Mouse (Mus musculus) heart, adult 11 months (tissue): ENCODE measurements around the gene Pla2g2f.
A peak's percentile ranks its signal among the peaks of the same experiment; 100 is the strongest.

ENCODE experiments used
- DNase-seq: peaks from one replicate; pipeline ENCODE4 v3.0.0; 2022

Pla2g2f gene

DNA sequence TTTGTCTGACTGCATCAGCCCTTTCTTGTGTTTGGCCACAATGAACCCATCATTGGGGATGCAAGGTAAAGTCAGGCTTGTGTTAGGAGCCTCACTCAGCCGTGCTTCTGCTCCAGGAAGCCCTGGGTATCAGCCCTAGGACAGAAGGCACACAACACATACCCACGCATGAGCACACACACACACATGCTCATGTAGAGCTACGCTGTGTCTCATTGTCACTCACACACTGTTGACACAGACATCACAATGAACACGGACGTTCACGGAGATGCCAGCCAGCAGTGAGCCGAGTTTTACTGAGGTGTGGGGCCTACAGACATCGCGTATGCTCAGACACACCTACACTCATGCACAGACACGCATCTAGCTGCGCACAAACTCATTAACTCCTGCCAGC is 1.4 kb downstream of the Pla2g2f start:
- DNase-seq = no peak

DNA sequence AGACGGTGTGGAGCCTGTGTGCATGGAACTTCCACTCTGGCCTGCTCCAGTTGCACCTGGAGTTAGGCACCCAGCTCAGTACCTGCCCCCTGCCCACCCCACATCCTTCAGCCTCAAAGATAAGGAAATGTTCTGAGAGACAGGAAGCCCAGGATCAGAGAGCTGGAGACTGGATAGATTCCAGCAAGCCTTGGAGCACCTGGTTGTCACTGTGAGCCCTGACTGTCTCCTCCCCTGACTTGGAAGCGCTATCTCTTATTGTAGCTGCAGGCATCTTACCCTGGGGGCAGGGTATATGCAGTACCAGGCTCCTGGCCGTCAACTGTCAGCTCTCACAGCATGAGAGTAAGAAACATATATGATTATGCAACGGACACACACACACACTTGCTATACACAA is 2.0 kb downstream of the Pla2g2f start:
- DNase-seq = no peak

DNA sequence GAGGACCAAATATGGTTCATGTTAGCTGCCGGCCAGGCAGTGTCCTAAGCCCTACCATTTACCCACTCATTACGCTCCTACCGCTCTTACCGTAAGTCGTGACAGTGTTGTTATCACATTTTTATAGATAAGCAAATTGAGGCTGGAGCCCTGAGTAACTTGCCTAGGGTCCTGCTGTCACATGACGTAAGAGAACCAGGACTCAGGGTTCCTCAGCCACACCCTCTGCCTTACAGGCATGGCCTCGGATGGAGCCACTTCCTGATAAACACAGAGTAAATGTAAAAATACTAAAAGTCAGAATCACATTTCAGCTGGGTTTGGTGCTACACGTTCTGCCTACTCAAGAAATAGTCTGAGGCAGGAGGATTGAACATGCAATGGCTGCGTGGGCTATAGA is 3.0 kb downstream of the Pla2g2f start:
- DNase-seq = no peak

DNA sequence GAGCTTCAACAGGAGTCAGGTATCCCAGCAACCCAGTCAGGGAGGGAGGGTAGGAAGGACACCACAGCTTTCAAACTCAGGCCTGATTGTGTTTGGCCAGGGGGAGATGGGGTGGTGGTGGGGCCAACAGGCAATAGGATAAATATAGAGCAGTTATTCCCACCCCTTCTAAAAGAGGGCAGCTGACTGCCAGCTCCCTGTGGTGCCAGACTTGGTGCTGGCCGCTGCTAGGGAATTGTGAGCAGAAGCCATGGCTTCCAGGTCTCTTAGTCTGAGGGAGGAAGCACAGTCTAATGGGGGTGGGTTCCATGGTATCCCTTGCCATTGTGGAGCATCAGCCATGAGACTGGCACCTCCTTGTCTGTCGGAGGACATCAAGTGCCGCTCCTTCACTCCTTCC is 3.8 kb downstream of the Pla2g2f start:
- DNase-seq = no peak

DNA sequence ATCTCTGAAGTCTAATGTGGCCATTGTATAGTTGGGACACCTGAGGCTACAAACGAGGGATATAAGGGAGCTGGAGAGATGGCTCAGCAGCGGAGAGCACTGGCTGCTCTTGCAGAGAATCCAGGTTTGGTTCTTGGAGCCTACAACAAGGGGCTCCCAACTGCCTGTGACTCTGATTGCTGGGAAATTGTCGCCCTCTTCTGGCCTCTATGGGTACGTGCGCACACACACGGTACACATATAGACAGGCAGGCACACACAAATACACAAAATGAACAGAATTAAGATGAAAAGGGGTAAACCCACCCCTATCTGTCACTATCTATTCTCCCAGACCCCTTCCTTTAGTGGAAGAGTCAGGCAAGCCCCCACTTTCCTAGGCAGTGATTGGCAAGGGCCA is 4.8 kb downstream of the Pla2g2f start:
- DNase-seq = no peak

DNA sequence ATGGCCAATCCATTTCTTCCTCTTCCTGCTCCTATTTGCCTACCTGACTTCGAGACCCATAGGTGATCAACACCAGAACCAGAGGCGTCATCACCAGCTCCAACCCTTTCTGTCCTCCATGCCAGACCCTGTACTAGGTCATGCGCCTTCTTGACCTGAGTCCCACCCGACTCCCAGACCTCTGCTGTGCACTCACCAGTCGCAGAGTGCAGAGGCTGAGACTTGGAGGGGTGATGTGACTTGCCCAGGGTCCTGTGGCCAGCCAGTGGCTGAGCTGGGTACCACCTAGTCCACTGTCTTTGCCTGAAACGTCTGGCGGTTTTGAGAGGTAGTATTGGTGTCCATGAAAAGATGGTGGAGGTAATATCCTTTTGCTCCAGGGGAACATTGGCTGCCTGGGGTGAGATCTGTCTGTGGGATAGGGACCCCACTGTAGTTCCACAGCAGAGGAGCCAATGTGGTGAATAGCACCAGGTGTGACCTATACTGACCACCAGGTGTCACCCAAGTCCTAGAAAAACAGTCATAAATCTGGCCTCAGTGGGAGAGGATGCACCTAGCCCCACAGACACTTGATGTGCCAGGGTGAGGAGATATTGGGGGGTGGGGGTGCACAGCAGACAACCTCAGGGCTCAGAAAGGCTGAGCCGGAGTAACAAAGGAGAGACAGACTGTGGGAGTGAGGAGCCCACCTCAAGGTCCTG is 8.9 kb downstream of the Pla2g2f start:
- DNase-seq = no peak

DNA sequence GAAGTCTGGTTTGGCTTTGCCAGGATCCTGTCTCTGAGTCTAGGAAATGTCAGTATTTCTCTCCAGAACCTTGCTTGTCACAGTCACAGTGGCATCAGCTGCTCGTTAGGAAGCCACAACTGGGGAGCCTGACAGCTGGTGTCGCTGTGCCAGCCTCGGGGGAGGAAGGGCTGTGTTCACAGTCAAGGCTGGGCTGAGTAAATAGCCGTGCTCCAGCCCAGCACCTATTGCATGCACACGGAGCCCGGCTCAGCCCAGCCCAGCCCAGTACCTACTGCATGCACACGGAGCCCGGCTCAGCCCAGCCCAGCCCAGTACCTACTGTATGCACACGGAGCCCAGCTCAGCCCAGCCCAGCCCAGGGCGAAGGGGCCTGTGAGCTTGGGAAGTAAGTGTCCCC is 9.6 kb downstream of the Pla2g2f start:
- DNase-seq = no peak

DNA sequence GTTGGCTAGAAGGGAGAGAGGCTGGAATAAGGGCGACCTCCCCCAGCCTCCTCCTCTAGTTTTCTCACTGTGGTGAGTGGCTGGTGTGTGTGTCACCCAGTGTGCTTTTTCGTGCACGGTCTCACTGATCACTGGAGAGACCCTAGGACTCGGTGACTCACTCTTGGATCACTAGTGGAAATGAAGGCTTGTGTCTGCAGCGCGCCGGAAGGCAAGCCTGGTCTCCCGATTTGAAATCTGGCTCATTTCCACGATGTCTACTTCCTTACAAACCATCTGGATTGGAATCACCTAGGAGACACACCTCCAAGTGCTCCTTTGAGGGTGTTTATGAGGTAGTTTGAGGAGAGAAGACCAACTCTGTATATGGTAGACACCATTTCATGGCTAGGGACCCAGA is 10.6 kb downstream of the Pla2g2f start:
- no peak for DNase-seq

DNA sequence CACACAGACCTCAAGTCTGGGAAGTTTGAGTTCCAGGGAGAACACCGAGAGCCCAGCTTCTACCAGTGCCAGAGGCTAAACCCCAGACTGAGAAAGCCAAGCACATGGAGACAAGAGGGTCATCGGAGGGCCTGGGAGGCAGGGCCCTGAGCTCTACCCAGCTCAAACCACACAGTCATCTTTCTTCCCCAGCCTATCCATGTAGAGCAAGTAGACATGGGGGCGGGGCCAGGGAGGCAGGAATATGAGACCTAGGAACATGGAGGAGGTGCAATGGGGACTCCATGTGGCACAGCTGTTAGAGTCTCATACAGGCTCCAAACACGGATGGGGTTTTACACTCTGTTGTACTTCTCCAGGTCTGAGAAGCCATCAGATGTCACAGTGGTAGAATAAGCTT is 11.5 kb downstream of the Pla2g2f start:
- DNase-seq = no peak

DNA sequence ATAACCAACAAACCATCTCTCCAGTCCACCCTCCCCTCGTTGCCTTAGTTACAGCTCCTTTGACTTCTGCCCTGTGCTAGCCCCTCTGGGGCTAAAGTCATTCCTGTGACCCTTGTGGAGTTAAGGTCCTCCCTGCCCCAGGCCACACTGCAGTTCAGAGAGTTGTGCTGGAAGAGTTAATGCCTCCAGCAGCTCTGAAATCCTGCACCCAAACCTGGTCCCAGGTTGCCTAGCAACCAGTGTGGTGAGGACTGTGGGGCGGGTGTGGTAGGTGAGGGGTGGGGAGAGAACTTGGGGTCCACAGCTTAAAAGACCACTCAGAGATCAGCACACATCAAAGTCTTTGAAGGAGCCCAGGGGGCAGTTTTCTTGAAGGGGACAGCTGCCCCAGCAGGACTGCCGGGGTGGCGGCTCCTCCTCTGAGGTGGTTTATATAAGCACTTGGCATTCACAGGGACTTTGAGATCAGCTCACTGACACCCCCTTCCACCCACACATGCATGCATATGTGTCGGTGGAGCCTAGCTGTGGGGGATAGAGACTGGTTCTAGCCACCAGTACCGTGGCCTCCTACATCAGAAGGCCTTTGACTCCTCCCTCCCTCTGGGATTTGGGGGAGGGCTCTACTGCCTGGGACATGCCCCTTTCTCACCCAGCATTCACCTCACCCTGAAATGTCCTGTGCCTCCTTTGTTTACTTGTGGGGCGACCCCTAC is 18.1 kb downstream of the Pla2g2f start:
- DNase-seq = no peak

DNA sequence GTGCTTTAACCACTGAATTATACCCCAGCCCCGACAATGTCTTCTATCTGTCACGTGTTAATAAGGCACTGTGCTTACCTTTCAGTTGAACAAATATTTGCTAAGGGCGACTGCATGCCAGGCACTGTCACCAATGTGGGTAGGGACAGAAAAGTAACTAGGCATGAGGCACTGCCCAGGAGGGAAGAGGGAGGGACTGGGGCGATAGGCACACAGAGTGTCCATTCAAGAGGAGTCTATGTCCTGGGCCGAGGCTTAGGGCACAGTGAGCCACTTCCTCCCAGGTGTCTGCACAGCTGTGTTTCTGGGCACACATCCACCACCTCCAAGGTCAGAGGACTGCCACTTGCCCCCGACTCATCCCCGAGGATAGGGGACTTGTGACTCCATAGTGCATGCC is 20.4 kb downstream of the Pla2g2f start, which contains the start of gene Ubxn10:
TSS of gene Ubxn10 (minus strand) at position 137 of the 400 bp plus-strand sequence.
- no peak for DNase-seq

DNA sequence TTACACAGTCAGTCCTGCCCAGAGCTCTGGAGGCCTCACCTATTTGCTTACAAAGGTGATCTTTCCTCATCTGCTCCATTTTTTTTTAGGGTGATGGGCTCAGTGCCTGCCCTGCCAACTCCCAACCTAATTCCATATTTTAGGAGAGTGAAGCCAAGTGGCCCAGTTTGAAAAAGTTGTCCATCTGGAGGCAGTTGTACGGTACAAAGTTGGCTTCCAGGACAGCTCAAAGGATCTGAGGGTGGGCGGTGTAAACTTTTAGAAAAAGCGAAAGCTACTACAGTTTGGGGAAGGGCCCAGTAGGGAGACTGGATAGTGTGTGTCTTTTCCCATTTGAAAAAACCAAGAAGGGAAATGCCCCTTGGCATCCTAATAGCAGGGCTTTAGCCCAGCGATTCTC is 22.6 kb downstream of the Pla2g2f start:
- DNase-seq = no peak

DNA sequence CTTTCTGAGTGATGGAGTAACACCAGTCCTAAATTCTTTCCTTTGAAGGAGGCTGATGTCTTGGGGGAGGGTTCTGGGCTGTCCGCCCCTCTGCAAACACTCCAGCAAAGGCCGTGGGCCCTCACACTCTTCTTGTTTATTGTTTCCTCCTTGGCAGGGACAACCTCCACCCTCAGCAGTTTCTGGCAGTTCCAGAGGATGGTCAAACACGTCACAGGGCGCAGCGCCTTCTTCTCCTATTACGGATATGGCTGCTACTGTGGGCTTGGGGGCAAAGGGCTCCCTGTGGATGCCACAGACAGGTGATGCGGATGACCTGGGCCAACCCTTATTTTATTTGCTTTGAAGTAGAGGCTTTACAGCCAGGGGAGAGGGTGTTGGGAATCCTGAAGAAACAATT is 23.3 kb downstream of the Pla2g2f start:
- DNase-seq = no peak

DNA sequence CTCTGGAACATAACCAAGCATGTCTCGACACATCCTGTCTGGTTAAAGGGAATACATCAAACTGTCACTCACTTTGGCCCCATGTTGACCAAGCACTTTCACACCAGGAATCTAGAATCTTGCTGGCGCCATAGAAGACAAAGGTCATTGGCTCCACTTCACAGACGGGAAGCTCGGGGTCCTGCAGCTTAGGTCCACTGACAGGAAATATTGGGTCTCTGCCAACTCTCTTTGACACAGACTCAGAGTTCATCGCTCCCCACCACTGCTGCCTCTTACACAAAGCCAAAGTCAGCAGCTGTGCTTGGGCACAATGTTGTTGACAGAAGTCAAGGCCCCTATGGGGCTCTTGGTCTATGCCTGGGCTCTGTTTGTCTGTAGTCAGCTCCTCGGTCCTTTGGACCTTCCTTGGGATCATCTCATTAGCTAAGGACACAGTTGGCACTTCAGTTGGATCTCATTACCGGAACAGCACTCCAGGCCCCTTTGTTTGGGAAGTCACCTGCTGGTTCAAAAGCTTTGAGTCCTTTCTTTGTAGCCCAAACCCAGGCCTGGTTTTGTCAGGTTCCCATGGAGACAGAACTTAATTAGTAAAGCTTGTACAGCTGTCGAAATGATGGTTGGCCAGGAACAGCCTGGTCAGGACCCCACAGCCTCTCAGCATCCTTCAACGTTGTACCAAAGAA is 28.3 kb downstream of the Pla2g2f start:
- peak; percentile 96 for DNase-seq

DNA sequence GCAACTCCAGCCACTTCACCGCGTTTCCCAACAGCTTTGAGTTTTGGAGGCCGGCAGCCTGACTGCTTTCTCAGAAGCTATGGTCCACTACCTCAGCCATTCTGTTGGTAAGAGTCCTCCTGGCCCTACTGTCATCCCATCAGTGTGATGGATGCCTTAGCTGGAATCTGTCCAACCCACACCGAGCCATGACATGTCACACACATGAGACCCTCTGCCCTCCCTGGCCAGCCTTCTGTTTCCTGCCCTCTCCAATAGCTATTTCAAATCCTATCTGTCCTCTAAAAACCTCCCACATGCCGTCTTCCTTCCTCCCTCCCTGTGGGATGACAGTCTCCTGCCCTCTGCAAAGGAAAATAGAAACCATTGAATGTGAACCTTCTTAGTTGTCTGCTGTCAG is 31.7 kb downstream of the Pla2g2f start:
- peak; percentile 90 for DNase-seq

DNA sequence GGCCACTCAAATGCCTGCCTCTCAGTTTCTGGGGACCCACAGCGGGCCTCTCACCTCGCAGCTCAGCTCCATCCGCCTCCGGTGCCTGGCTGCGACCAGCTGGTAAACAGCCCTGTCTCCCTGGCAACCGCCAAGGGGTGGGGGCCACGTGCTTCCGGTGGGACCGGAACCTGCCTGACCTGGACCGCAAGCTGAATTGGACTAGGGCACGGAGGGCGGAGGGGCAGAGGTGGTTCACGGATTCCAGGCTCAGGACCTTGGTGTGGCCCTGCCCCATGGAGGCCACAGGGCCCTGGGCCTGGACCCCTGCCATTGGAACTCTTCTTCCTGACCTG is 32.3 kb downstream of the Pla2g2f start:
- DNase-seq = peak; percentile 98

DNA sequence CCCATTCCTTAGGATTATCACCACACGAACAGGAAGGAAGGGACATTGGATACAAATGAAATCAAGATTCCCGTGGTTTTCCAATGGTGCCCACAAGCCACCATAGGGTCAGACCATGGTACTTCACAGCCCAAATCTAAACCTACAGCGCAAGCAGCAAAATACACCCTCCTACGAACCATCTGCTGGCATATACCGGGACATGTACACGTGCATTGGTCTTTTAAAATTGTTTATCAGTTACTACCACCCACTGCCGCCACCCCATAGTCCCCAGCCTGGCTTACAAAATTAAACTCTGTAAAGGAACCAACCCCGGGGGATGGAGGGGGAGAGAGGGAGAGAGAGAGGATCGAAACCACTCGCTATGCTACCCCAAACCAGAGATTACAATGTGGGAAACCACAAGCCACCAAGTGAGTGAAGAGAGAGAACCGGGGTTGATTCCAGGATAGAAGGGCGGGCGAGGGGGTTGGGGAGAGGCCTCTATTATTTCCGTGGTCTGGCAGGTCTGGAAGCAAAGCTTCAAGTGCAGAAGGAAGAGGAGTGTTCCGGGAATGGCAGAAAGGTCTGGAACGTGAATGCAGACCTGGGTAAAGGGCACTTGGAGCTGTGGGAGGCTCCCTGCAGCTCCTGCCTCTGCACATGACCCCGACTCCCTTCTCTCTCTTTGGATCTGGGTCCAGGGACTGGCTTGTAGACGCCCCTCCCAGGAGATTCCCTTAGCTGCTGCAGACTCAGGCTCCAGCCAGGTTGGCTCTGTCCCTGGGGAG is 32.9 kb downstream of the Pla2g2f start, which contains the start of gene Pla2g2c:
TSS of gene Pla2g2c (plus strand) at position 439 of the 773 bp plus-strand sequence.
- no peak for DNase-seq

DNA sequence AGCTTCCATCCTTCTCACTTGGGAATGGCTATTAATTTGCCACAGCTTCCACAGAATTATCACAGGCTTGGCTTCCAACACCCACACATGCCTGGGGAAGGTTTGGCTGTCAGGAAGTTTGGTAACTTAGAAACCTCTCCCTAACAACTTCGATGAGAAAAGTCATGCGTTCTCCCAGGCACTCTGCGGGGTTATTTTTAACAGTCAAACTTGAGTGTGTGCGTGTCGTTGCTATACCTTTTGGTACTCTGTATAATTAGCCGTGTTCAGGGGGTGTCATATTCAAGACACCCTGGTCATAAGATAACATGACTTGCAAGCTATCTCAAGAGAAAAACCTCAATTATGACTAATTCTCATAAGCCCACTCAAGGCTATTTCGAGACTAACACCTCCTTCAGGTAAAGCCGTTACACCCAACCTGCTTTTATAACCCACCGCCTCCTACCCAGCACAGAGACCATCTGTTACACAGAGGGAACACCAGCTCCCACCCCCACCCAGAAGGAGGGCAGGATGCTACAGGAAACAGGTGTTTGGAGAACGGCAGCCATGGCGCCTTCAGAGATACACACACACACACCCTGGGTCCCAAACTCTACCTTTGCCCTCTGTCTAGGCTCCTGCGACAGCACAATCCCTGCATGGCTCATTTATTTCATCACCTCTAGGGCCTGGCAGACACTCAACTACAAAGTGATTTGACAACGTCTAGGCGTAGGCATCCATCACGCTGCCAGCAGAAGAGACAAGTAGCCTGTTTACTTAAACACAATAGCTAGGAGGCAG is 33.7 kb downstream of the Pla2g2f start:
- DNase-seq = peak; percentile 93

DNA sequence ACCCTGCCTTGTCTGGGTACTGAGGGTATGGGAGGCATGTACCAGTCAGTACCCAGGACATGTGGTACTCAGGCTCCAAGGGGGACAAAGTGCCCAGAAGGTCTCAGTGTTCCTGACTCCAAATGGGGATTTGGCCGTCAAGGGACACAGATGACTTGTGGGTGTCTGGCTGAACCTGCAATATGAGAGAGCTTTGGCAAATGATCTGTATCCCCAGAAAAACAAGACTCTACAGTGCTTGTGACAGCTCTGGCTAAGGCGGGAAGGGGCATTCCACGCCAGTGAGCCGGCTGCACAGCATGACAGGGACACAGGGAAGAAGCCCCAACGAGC is 38.2 kb downstream of the Pla2g2f start:
- no peak for DNase-seq

DNA sequence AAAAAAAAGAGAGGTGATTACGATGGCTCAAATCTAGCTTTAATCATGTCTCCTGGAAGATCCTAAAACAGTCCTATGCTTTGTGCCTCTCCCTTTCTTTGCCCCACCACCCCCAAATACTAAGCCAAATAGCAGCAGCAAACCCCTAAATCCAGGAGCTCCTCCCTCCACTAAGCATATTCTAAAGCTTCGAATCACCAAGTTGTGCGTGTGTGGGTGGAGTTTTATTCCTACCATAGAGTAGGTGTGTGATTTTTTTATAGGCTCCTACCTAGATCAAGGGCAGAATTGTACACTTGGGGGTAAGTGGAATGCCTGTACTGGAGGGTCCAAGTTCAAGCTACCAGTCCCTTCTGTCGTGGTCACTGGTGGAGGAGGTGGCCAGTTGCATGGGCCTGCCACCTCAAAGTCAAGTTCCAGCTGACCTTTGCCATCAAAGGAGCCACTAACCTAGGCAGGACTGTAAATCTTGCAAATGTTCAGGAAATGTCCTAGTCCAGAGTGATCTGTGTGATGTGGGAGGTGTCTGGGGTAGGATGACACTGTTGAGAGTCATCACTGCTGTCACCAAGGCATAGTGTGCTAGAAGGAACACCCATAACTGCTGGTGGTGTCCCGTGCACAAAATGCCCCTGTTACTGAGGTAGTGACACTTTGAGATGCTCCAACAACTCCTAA is 38.7 kb downstream of the Pla2g2f start:
- no peak for DNase-seq

DNA sequence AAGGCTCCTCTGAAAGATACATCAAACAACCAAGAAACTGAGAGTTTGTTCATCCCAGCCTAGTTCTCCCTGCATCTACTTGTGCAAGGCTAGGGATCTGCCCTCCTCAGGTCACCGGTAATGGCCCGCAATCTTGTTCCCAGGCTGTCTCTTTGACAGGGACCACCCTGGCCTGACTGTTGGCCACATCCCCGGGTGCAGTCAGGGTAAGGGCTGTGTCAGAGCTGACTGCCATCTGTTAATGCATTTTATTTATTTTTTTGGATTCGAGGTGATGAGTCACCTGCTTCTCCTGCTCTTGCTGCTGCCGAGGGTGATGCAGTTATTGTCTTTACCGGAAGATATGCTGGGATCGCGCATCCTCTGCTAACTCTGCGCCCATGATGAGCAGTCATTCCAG is 40.7 kb downstream of the Pla2g2f start:
- DNase-seq = no peak

DNA sequence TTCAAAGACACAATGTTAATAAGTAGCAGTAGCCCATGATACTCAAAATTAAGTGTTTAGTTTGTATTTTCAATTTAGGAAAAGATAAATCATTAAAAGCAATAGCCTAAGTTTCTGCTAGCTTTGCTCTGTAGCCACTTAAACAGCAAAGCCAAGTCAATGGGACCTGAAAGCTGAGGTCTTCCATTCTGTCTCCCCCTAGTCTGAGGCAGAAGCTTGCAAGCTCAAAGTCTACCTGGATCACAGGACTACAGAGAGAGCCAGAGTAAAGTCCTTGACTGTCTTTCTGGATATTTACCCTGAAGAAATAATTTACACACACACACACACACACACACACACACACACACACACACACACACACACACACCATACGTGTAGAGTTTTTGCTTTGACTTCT is 43.2 kb downstream of the Pla2g2f start:
- no peak for DNase-seq
